Mouse (Mus musculus): ENCODE measurements at regions not wholly inside any gene's neighbourhood (a gene's known extent, or its start where the extent isn't known, plus 50 kb on each side); places are given as distances from the start of the nearest gene placed in this dataset.
"Not testable (repeated sequence)": the region's sequence is repeated elsewhere in the genome, so short reads cannot be mapped to it uniquely, and the experiment has no call there.

DNA sequence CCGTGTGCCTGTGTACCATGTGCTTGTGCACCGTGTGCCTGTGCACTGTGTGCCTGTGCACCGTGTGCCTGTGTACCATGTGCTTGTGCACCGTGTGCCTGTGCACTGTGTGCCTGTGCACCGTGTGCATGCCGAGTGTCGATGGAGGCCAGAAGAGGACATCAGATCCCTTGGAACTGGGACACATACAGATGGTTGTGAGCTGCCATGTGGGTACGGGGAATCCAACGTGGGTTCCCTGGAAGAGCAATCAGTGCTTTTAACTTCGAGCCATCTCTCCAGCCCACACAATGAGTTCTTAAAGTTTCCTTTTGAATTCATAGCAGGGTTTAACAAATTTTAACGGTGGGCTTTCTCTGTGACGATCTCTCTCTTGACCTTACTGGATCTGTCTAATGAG, 386.8 kb upstream of the Auts2 start:
- DNase-seq (ENCODE audit: low spot score) = not testable (repeated sequence)

DNA sequence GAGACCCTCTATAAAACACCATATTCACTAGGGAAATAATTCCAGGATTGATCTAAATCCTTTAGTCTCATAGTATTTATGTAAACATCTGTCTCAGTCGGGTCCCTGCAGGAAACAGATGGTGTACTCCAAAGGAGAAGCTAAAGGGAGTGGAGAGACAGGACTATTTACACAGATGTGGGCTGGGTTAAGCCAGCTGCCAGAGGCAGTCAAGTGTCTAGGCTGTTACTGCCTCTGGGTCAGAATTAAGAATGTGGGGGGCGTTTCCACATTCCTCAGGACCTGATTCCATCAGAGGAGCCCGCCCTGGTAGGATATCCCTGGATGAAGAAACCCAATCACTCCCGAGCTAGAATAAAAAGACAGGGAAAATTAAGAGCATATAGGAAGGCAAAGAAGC, 380.2 kb upstream of the Auts2 start:
- no peak for DNase-seq (ENCODE audit: low spot score)

- no peak for DNase-seq (ENCODE audit: low spot score)
Observed at GRCm38 (mm10) chr5:132909056-132909455, 365.9 kb upstream of the Auts2 start.

GRCm38 (mm10) chr5:132908220-132908619, 365.1 kb upstream of the Auts2 start:
- no peak for DNase-seq (ENCODE audit: low spot score)

- DNase-seq (ENCODE audit: low spot score) = no peak
Observed at GRCm38 (mm10) chr5:132892591-132892990, 349.4 kb upstream of the Auts2 start.

DNA sequence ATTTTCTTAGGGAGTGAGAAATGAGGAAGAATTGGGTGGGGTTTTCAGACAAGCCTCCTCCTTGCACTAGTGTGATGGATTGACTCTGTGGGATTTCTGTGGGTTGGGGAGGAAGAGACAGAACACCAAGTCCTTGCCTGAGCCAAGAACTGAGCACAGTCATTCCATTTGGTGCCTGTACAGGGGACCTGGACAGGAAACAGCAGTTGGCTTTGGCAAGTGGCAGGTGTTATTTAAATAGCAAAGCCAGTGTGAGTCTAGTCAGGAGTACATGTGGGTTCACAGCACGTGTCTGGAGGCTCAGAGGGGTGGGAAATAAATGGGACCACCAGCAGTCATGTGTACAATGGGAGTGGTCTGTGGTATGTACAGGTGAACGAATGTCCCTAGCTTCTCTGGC, 341.0 kb upstream of the Auts2 start:
- no peak for DNase-seq (ENCODE audit: low spot score)

- no peak for DNase-seq (ENCODE audit: low spot score)
Observed at GRCm38 (mm10) chr5:132882291-132882690, 339.1 kb upstream of the Auts2 start.

DNA sequence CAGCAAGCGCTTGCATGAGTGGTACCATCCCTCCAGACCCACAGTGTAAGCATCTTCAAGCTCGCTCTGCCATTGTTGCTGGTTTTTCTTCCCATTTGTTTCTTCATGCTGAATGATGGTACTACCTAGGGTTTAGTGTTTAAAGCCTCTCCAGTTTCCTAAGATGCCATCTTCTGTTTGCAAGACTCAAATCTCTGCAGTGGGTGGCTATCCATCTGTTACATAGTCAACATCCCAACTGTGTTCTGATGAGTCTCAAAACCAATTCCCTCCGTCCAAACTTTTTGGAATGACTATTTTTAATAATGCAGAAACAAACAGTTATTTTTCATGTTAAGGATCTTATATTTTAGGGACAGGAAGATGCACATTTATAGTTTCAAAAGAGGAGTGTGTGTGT, 338.0 kb upstream of the Auts2 start:
- DNase-seq (ENCODE audit: low spot score) = no peak

- DNase-seq (ENCODE audit: low spot score) = no peak
Observed at GRCm38 (mm10) chr5:132876336-132876840, 333.2 kb upstream of the Auts2 start.

- no peak for DNase-seq (ENCODE audit: low spot score)
Observed at GRCm38 (mm10) chr5:132858846-132859510, 315.8 kb upstream of the Auts2 start.

GRCm38 (mm10) chr5:132855619-132856510, 312.7 kb upstream of the Auts2 start:
- no peak for DNase-seq (ENCODE audit: low spot score)

- no peak for DNase-seq (ENCODE audit: low spot score)
Observed at GRCm38 (mm10) chr5:132850770-132851169, 307.6 kb upstream of the Auts2 start.

DNA sequence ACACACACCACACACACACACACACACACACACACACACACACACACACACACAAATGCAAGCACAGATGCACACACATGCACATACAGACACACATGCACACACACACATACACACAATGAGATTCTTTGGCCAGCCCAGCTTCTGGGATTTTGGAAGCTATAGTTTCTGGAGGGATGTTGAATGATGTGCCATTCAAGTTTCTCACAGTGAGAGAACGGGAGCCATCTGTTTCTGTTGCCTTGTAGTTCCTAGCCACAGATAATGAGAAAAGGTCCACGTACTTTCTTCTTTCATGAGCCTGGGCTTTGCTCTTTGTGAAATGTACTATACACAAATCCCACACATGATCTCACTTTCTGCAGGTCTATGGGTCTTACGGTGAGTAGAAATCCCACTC, 304.9 kb upstream of the Auts2 start:
- no peak for DNase-seq (ENCODE audit: low spot score)

GRCm38 (mm10) chr5:132843284-132843683, 300.1 kb upstream of the Auts2 start:
- no peak for DNase-seq (ENCODE audit: low spot score)

DNA sequence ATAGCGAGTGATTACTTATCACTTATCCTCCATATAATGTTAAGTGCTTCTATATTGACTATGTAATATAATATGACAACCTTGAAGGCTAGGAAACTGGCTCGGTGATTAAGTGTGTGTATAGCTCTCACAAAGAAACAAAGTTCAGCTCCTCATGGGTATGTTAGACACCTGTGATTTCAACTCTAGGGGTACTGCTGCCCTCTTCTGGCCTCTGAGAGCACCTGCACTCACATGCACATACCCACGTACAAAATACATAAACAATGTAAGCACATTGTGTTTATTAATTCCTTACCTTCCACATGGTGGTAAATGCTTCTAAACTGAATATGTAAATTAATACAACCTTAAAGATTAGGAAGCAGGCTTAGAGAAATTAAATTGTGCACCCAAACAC, 298.6 kb upstream of the Auts2 start:
- DNase-seq (ENCODE audit: low spot score) = no peak

DNA sequence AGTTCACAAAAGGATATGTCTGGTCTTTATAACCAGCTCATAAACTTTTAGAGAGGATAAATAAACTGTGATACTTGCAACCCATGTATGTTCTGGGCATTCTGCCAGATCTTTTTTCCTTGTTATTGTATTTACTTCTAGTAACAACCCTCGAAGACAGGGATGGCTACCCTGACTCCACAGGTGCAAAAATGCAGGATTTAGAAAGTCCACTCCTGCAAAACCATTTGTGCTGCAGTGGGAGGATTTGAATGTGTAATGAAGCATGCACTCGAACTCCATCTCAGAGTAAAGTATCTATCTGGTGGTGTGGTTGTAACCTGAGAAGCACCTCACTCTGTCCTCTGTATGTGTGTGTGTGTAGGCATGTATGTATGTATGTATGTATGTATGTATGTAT, 294.3 kb upstream of the Auts2 start:
- DNase-seq (ENCODE audit: low spot score) = no peak

DNA sequence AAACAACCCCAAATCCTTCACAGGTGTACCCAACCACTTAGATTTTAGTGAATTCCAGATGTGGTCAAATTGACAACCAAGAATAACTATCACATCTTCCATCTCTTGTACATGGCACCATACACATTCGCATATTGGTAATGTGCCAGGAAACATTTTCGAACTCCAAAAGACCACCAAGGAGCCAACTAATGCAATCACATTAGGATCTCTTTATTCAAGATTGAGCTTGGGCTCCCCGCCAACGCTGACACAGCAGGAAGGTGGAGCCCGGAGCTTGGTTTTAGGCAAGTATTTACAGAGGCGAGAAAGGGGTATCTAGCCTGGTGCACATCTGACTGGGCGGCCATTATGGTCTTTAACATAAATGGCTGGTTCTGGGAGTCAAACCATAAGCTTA, 285.8 kb upstream of the Auts2 start:
- no peak for DNase-seq (ENCODE audit: low spot score)

DNA sequence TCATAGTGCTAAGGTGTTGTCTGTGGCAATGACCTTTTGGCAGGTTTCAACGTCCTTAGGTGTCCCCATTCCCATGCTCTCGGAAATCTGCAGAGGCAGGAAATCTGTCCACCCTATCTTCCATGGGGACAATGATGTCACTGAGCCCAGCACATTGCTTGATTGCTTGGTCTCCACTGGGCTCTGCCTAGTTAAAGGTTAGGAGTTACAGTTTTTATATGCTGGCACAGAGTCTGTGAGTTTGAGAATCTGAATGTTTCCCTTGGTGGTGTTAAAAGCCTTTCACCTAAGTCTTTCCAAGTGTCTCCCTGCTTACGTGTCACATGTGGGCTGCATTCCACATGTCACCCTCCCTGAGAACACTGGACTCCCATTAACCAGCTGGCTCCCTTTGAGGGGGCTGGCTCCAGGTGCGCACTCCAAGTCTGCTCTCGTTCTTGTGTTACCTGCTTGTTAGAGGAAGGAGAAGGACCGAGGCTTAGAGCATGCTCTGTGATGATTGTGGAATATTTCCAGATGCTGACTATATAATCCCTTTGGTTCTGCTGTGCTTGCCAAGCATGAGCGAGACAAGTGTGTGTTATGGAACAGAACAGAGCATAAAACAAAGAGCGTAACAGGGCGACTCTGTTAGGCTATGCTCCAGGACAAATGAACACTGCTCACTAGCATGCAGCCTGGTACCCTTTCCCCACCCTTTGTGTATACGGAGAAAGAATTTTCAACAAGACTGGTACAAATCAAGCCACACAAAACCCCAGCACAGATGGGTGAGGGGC, 284.6 kb upstream of the Auts2 start:
- no peak for DNase-seq (ENCODE audit: low spot score)

DNA sequence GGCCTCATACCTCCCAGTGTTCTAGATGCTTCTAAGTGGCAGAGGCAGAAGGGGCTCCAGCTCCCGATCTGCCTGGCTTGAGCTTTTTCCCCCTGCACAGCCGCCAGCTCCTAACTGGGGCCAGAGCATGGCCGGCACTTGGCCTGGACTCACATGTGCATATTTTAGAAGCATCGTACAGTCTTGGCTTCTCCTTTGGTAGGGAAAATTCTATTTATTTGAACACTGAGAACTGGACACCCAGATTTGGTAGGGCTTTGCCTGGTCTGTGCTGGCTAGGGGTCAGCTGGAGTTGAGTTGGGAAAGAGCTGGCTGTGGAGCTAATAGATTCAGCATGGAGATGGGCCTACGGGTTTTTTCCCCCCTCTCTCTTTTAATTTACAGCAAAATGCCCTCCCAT, 282.9 kb upstream of the Auts2 start:
- no peak for DNase-seq (ENCODE audit: low spot score)

GRCm38 (mm10) chr5:132817665-132818064, 274.5 kb upstream of the Auts2 start:
- no peak for DNase-seq (ENCODE audit: low spot score)

- no peak for DNase-seq (ENCODE audit: low spot score)
Observed at GRCm38 (mm10) chr5:132809181-132809580, 266.0 kb upstream of the Auts2 start.

DNA sequence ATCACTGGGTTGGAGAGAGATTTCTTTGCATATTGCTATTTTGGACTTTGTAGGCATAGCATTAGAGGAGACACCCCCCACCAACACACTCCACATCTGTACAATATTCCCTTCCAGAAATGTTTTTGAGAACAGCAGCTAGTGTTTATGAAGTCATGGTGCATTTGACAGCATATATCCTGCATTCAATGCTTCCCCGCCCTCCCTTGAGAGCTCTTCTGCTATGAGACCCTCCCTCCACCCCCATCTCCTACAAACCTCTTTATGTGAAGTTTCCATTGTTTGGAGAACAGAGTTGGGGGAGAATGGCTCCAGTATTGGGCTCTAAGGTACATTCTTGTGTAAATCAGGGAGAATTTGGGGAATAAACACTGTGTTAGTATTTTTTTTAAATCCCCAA, 252.9 kb upstream of the Auts2 start:
- no peak for DNase-seq (ENCODE audit: low spot score)

DNA sequence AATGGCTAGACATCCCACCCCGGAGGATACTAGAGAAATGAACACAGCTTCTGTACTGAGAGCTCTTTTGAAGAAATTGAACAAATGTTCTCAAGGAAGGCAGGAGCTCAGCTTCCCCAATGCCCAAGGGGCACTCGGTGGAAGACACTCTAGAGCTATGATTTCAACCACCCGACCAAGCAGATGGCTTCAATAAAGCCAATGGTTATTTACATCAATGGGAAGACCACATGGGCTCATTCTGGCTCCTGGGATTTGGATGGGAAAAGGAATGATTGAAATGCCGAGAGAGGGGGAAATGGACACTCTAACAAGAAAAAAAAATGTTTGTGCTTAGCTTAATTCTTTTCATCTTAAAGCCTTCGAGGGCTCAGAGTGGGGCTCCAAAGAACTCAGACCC, 249.3 kb upstream of the Auts2 start:
- no peak for DNase-seq (ENCODE audit: low spot score)

Data from urinary bladder, postnatal 10 days (tissue).